Mouse (Mus musculus): Measurements from ENCODE around the gene Ssbp4. TPM values are rescaled to one million over a fixed set of nuclear protein-coding genes. Genes with fewer than 3 reads are reported as not detected.

Ssbp4 gene
- polyA plus RNA-seq, 1 experiment, result 133 TPM

DNA sequence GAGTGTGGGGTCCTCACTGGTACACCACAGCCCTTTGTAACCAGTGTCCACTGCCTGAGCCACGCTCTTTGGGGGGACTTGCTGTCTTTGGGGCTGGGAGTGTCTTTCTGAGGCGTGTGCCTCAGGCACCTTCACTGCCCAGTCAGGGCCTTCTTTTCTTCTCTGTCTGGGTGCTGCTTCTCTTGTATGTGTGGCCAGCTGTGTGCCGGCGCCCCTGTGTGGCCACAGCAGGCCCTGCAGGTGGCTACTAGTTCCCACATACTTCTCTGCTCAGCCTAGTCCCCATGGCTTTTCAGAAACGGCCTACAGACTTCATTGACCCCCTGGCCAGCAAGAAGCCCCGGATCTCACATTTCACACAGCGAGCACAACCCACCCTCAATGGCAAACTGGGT, 23.4 kb downstream of the Ssbp4 start:
- Histone ChIP-seq H3K36me3 (ENCODE audit: control insufficient read depth, insufficient read depth) (peaks cover 12% of the 10 kb centered on the region), H3K4me2 (ENCODE audit: low read depth) (no peak overlapping the region), H3ac (ENCODE audit: control insufficient read depth, insufficient read length) (no peak overlapping the region), H3K79me2 (ENCODE audit: control insufficient read depth, insufficient read depth) (no peaks in the 10 kb centered on the region), H3K4me3 (no peak overlapping the region), H3K27me3 (ENCODE audit: control insufficient read depth, insufficient read depth, insufficient read length) (no peaks in the 10 kb centered on the region)
- peak in 1 of 3 experiments; percentile 18 for TF ChIP-seq MYOG (IDR thresholded peaks at IDR 0.05; ENCODE audit: control insufficient read depth in 1 of 3, insufficient read depth in 1 of 3, insufficient read length in 2 of 3, low read depth in 2 of 3)
- no peak for TF ChIP-seq POLR2AphosphoS2 (IDR thresholded peaks at IDR 0.05; ENCODE audit: insufficient read length, low read depth)
- TF ChIP-seq TCF12 (IDR thresholded peaks at IDR 0.05; ENCODE audit: insufficient read depth, poor library complexity, severe bottlenecking), result no peak
- no peak for TF ChIP-seq USF1 (IDR thresholded peaks at IDR 0.05; ENCODE audit: low read depth)

DNA sequence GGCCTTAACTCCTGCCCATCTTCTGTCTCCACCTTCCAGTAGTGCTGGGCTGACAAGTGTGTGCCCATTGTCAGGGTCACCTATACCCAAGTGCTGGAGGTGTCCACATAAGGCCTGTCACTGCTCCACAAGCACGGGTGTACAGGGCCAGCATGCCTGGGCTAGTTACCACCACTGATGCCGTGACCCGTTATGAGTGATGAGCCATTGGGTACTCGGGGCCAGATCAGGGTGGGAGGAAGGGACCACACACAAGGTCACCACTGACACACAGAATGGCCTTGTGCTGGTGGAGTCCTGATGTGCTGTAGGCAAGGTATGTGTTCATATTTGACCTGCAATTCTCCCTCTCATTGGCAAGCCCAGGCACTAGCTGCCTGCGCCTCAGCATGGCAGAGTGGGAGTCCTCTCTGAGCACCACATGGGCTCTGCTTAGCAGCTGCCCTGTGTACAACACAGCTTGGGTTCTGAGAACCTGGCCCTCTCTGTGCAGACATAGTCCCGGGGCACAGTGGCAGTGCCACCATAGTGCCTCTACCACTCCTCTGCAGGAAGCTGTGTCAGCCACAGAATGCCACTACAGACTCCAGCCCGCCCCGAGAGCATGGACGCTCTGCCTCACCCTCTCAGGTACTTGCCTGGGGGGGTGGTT, 23.9 kb downstream of the Ssbp4 start:
- H3K79me2 ChIP-seq (ENCODE audit: control insufficient read depth, insufficient read depth), result no peaks in the 10 kb centered on the region
- H3K27me3 ChIP-seq (ENCODE audit: control insufficient read depth, insufficient read depth, insufficient read length), result no peaks in the 10 kb centered on the region
- no peak overlapping the region for H3K4me3 ChIP-seq
- peaks cover 12% of the 10 kb centered on the region for H3K36me3 ChIP-seq (ENCODE audit: control insufficient read depth, insufficient read depth)
- H3ac ChIP-seq (ENCODE audit: control insufficient read depth, insufficient read length), result no peak overlapping the region
- no peak for TF ChIP-seq MYOG (IDR thresholded peaks at IDR 0.05; ENCODE audit: control insufficient read depth in 1 of 3, insufficient read depth in 1 of 3, insufficient read length in 2 of 3, low read depth in 2 of 3)
- H3K4me2 ChIP-seq (ENCODE audit: low read depth), result no peak overlapping the region

GRCm38 (mm10) chr8:70583476-70584387, 24.9 kb downstream of the Ssbp4 start:
- H3K27me3 ChIP-seq (ENCODE audit: control insufficient read depth, insufficient read depth, insufficient read length), result no peaks in the 10 kb centered on the region
- H3K4me2 ChIP-seq (ENCODE audit: low read depth), result no peak overlapping the region
- TF ChIP-seq E2F4 (IDR thresholded peaks at IDR 0.05; ENCODE audit: insufficient read depth), result no peak
- TF ChIP-seq MAX (IDR thresholded peaks at IDR 0.05; ENCODE audit: low read depth), result no peak
- no peak overlapping the region for H3K4me3 ChIP-seq
- no peaks in the 10 kb centered on the region for H3K79me2 ChIP-seq (ENCODE audit: control insufficient read depth, insufficient read depth)
- H3K36me3 ChIP-seq (ENCODE audit: control insufficient read depth, insufficient read depth), result peaks cover 12% of the 10 kb centered on the region
- H3ac ChIP-seq (ENCODE audit: control insufficient read depth, insufficient read length), result no peak overlapping the region

GRCm38 (mm10) chr8:70577207-70577606, 31.5 kb downstream of the Ssbp4 start:
- Histone ChIP-seq H3K4me3 (no peak overlapping the region), H3ac (ENCODE audit: control insufficient read depth, insufficient read length) (no peak overlapping the region), H3K36me3 (ENCODE audit: control insufficient read depth, insufficient read depth) (peaks cover 6% of the 10 kb centered on the region)

DNA sequence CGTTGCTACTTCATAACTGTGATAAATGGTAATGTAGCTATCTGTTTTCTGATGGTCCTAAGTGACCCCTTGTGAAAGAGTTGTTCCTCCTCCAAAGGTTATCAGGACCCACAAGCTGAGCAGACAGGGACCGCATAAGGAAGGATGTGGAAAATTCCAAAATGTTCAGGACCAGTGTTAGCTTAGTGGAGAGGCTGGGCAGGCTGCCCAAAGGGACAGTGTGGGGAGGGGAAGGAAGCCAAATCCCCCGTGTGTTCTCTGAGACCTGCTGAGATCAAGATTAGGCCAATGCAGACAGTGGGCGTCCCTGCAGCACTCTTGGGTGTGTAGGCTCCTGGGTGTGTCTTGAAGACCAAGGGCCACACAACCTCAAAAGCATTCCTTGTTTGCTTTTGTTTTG, 33.8 kb downstream of the Ssbp4 start:
- no peak for TF ChIP-seq POLR2A (IDR thresholded peaks at IDR 0.05; ENCODE audit: insufficient read length, low read depth)
- TF ChIP-seq TCF3 (IDR thresholded peaks at IDR 0.05; ENCODE audit: insufficient read length, low read depth), result no peak
- TF ChIP-seq USF1 (IDR thresholded peaks at IDR 0.05; ENCODE audit: low read depth), result no peak
- no peak for TF ChIP-seq CEBPB (IDR thresholded peaks at IDR 0.05; ENCODE audit: insufficient read depth, poor library complexity, severe bottlenecking)
- no peak for TF ChIP-seq REST (IDR thresholded peaks at IDR 0.05; ENCODE audit: insufficient read depth, insufficient read length)
- TF ChIP-seq MAX (IDR thresholded peaks at IDR 0.05; ENCODE audit: low read depth), result no peak
- no peak for TF ChIP-seq SRF (IDR thresholded peaks at IDR 0.05; ENCODE audit: control insufficient read depth, insufficient read length, low read depth)
- TF ChIP-seq TCF12 (IDR thresholded peaks at IDR 0.05; ENCODE audit: insufficient read depth, poor library complexity, severe bottlenecking), result no peak
- no peak for TF ChIP-seq POLR2AphosphoS2 (IDR thresholded peaks at IDR 0.05; ENCODE audit: insufficient read length, low read depth)
- no peak for TF ChIP-seq MYOG (IDR thresholded peaks at IDR 0.05; ENCODE audit: control insufficient read depth in 1 of 3, insufficient read depth in 1 of 3, insufficient read length in 2 of 3, low read depth in 2 of 3)
- TF ChIP-seq E2F4 (IDR thresholded peaks at IDR 0.05; ENCODE audit: insufficient read depth), result no peak
- TF ChIP-seq MYOD1 (IDR thresholded peaks at IDR 0.05; ENCODE audit: control insufficient read depth in 1 of 3, insufficient read length in 2 of 3, low read depth in 2 of 3), result no peak
- no peaks in the 10 kb centered on the region for H3K27me3 ChIP-seq (ENCODE audit: control insufficient read depth, insufficient read depth, insufficient read length)
- peaks cover 4% of the 10 kb centered on the region for H3K79me2 ChIP-seq (ENCODE audit: control insufficient read depth, insufficient read depth)
- no peak overlapping the region for H3ac ChIP-seq (ENCODE audit: control insufficient read depth, insufficient read length)
- H3K4me2 ChIP-seq (ENCODE audit: low read depth), result no peak overlapping the region
- no peak overlapping the region for H3K4me3 ChIP-seq
- peaks cover 6% of the 10 kb centered on the region for H3K36me3 ChIP-seq (ENCODE audit: control insufficient read depth, insufficient read depth)

More at GRCm38 (mm10) chr8:70577207-70577606, 31.5 kb downstream of the Ssbp4 start:
- H3K79me2 ChIP-seq (ENCODE audit: control insufficient read depth, insufficient read depth), result peaks cover 4% of the 10 kb centered on the region
- TF ChIP-seq MYOD1 (IDR thresholded peaks at IDR 0.05; ENCODE audit: control insufficient read depth in 1 of 3, insufficient read length in 2 of 3, low read depth in 2 of 3), result no peak
- TF ChIP-seq E2F4 (IDR thresholded peaks at IDR 0.05; ENCODE audit: insufficient read depth), result no peak
- no peaks in the 10 kb centered on the region for H3K27me3 ChIP-seq (ENCODE audit: control insufficient read depth, insufficient read depth, insufficient read length)
- no peak overlapping the region for H3K4me2 ChIP-seq (ENCODE audit: low read depth)

Measured in myocyte (in vitro differentiated cells).